Mouse (Mus musculus): Measurements from ENCODE around the gene Fam228a. TPM values are rescaled to one million over a fixed set of nuclear protein-coding genes. Genes with fewer than 3 reads are reported as not detected.
"Not testable (repeated sequence)": the region's sequence is repeated elsewhere in the genome, so short reads cannot be mapped to it uniquely, and the experiment has no call there.

Fam228a gene
- polyA plus RNA-seq (2012; ENCODE audit: insufficient read depth, insufficient read length, low replicate concordance, missing spikeins): not detected in 2 replicates

GRCm38 (mm10) chr12:4738031-4738576, at the start of gene Fam228a:
TSS of gene Fam228a (minus strand) at chr12:4738430.
- Histone ChIP-seq H3K4me3 (ENCODE audit: insufficient read depth, low read depth, low read length) (no peak within 1 kb of the TSS), H3K4me1 (ENCODE audit: control insufficient read depth, insufficient read depth, low read length) (no peaks in the 10 kb centered on the region), H3K27ac (ENCODE audit: insufficient read depth, low read depth, low read length) (no peak within 1 kb of the TSS)
- TF ChIP-seq CTCF (IDR thresholded peaks at IDR 0.05; ENCODE audit: insufficient read depth, low read depth, low read length) (no peak), POLR2A (IDR thresholded peaks at IDR 0.05; ENCODE audit: insufficient read depth, low read depth, low read length) (no peak)
- WGBS: 91% methylated on average over 18 of the region's 18 CpGs

- no peak overlapping the region for H3K27ac ChIP-seq (ENCODE audit: insufficient read depth, low read depth, low read length)
- TF ChIP-seq POLR2A (IDR thresholded peaks at IDR 0.05; ENCODE audit: insufficient read depth, low read depth, low read length) (no peak), CTCF (IDR thresholded peaks at IDR 0.05; ENCODE audit: insufficient read depth, low read depth, low read length) (no peak)
These were observed 46.2 kb upstream of the Fam228a start for GRCm38 (mm10) chr12:4784466-4784865.

GRCm38 (mm10) chr12:4783598-4783997, 45.4 kb upstream of the Fam228a start:
- 59% methylated on average over 5 of the region's 5 CpGs for WGBS

More at GRCm38 (mm10) chr12:4784466-4784865, 46.2 kb upstream of the Fam228a start:
- H3K4me3 ChIP-seq (ENCODE audit: insufficient read depth, low read depth, low read length): no peak overlapping the region
- no peaks in the 10 kb centered on the region for H3K4me1 ChIP-seq (ENCODE audit: control insufficient read depth, insufficient read depth, low read length)
- WGBS: 76% methylated on average over 2 of the region's 2 CpGs

GRCm38 (mm10) chr12:4781725-4782404, 43.6 kb upstream of the Fam228a start:
- WGBS: 78% methylated on average over 9 of the region's 9 CpGs
- H3K4me1 ChIP-seq (ENCODE audit: control insufficient read depth, insufficient read depth, low read length); H3K27ac ChIP-seq (ENCODE audit: insufficient read depth, low read depth, low read length); H3K4me3 ChIP-seq (ENCODE audit: insufficient read depth, low read depth, low read length): not testable (repeated sequence)

More at GRCm38 (mm10) chr12:4783598-4783997, 45.4 kb upstream of the Fam228a start:
- Histone ChIP-seq H3K27ac (ENCODE audit: insufficient read depth, low read depth, low read length) (no peak overlapping the region), H3K4me1 (ENCODE audit: control insufficient read depth, insufficient read depth, low read length) (no peaks in the 10 kb centered on the region), H3K4me3 (ENCODE audit: insufficient read depth, low read depth, low read length) (no peak overlapping the region)
- TF ChIP-seq CTCF (IDR thresholded peaks at IDR 0.05; ENCODE audit: insufficient read depth, low read depth, low read length) (no peak), POLR2A (IDR thresholded peaks at IDR 0.05; ENCODE audit: insufficient read depth, low read depth, low read length) (no peak)

GRCm38 (mm10) chr12:4781270-4781669, 43.0 kb upstream of the Fam228a start:
- Histone ChIP-seq H3K4me3 (ENCODE audit: insufficient read depth, low read depth, low read length) (no peak overlapping the region), H3K4me1 (ENCODE audit: control insufficient read depth, insufficient read depth, low read length) (no peaks in the 10 kb centered on the region), H3K27ac (ENCODE audit: insufficient read depth, low read depth, low read length) (no peak overlapping the region)
- TF ChIP-seq CTCF (IDR thresholded peaks at IDR 0.05; ENCODE audit: insufficient read depth, low read depth, low read length): no peak
- no peak for TF ChIP-seq POLR2A (IDR thresholded peaks at IDR 0.05; ENCODE audit: insufficient read depth, low read depth, low read length)
- WGBS: 86% methylated on average over 1 of the region's 1 CpGs

GRCm38 (mm10) chr12:4780245-4780644, 42.0 kb upstream of the Fam228a start:
- WGBS: 79% methylated on average over 2 of the region's 2 CpGs
- TF ChIP-seq CTCF (IDR thresholded peaks at IDR 0.05; ENCODE audit: insufficient read depth, low read depth, low read length): no peak
- no peak for TF ChIP-seq POLR2A (IDR thresholded peaks at IDR 0.05; ENCODE audit: insufficient read depth, low read depth, low read length)
- no peak overlapping the region for H3K27ac ChIP-seq (ENCODE audit: insufficient read depth, low read depth, low read length)
- H3K4me1 ChIP-seq (ENCODE audit: control insufficient read depth, insufficient read depth, low read length): no peaks in the 10 kb centered on the region
- H3K4me3 ChIP-seq (ENCODE audit: insufficient read depth, low read depth, low read length): no peak overlapping the region

GRCm38 (mm10) chr12:4777734-4778133, 39.5 kb upstream of the Fam228a start:
- Histone ChIP-seq H3K27ac (ENCODE audit: insufficient read depth, low read depth, low read length) (no peak overlapping the region), H3K4me1 (ENCODE audit: control insufficient read depth, insufficient read depth, low read length) (no peaks in the 10 kb centered on the region), H3K4me3 (ENCODE audit: insufficient read depth, low read depth, low read length) (no peak overlapping the region)
- TF ChIP-seq CTCF (IDR thresholded peaks at IDR 0.05; ENCODE audit: insufficient read depth, low read depth, low read length) (no peak), POLR2A (IDR thresholded peaks at IDR 0.05; ENCODE audit: insufficient read depth, low read depth, low read length) (no peak)
- 90% methylated on average over 6 of the region's 6 CpGs for WGBS

- 91% methylated on average over 9 of the region's 9 CpGs for WGBS
- Histone ChIP-seq H3K4me3 (ENCODE audit: insufficient read depth, low read depth, low read length) (no peak overlapping the region), H3K27ac (ENCODE audit: insufficient read depth, low read depth, low read length) (no peak overlapping the region), H3K4me1 (ENCODE audit: control insufficient read depth, insufficient read depth, low read length) (no peaks in the 10 kb centered on the region)
- TF ChIP-seq CTCF (IDR thresholded peaks at IDR 0.05; ENCODE audit: insufficient read depth, low read depth, low read length) (no peak), POLR2A (IDR thresholded peaks at IDR 0.05; ENCODE audit: insufficient read depth, low read depth, low read length) (no peak)
These were observed 37.3 kb upstream of the Fam228a start for GRCm38 (mm10) chr12:4775588-4775949.

GRCm38 (mm10) chr12:4774895-4775587, 36.8 kb upstream of the Fam228a start:
- no peak overlapping the region for H3K4me3 ChIP-seq (ENCODE audit: insufficient read depth, low read depth, low read length)
- TF ChIP-seq CTCF (IDR thresholded peaks at IDR 0.05; ENCODE audit: insufficient read depth, low read depth, low read length) (no peak), POLR2A (IDR thresholded peaks at IDR 0.05; ENCODE audit: insufficient read depth, low read depth, low read length) (no peak)
- WGBS: 92% methylated on average over 8 of the region's 8 CpGs
- no peak overlapping the region for H3K27ac ChIP-seq (ENCODE audit: insufficient read depth, low read depth, low read length)
- no peaks in the 10 kb centered on the region for H3K4me1 ChIP-seq (ENCODE audit: control insufficient read depth, insufficient read depth, low read length)

Measured in olfactory bulb, adult 2 months (tissue).